Comparison of ENCODE assay signal across 20 mouse cellular contexts in the genomic region with DNA sequence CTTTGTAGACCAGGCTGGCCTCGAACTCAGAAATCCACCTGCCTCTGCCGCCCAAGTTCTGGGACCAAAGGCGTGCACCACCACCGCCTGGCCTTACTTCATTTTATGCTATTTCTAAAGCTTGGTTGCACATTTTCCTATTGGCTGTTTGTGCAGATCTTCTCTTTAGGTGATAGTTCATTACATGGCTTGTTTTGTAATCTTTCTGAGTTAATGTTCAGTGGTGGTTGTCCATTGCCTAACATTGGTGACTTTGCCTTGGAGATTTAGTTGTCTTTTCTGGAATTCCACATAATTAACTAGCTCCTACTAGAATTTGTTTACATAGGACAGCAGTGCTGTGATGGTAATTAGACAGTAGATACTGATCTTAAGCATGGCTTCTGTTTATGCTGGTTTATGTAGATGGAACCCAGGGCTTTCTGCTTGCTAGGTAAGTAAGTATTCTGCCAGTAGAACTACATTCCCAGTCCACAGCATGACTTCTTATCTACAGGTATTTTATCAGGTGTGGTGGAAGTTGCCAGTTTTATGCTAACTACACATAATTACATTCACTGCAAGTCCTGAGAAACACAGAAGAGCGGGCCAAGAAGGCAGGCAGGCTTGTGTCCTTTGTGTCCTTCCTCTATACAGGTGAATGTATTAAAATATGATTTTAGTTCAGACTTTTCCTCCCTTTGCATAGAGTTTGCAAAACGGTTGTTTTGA. TPM values are rescaled to one million over a fixed set of nuclear protein-coding genes. Genes with fewer than 3 reads are reported as not detected.
DNase-seq lines count a peak whose midpoint lies in the region; ATAC-seq and TF ChIP-seq lines count a peak whose summit lies in the region.
"Had no signal": no experiment of that assay in that cellular context is flagged by ENCODE, and none has a peak within 500 bp of the region (broad histone marks: within the 10 kb centered on the region; RNA-seq: fewer than 3 reads in every experiment).

No protein-coding gene starts in this region.

- no peaks in the 10 kb centered on the region for H3K27me3 ChIP-seq in cerebellum, adult 2 months (ENCODE audit: control insufficient read depth, insufficient read depth, low read length)
- H3K27me3 ChIP-seq in kidney, embryonic 15.5 days, result no peaks in the 10 kb centered on the region
- H3K27me3 ChIP-seq: embryonic facial prominence, embryonic 13.5 days; forebrain, embryonic 12.5 days; hindbrain, embryonic 15.5 days had no signal

- 95% methylated on average over 6 of the region's 6 CpGs for WGBS in cerebellum, adult 2 months
- 89% methylated on average over 6 of the region's 6 CpGs for WGBS in kidney, embryonic 15.5 days

- ATAC-seq in kidney, embryonic 15.5 days (replicated peaks; ENCODE audit: low FRiP score), result no peak
- ATAC-seq in inflammation-experienced regulatory T-cells, adult 6 months, result no peak

- 0 out of 2 replicates have a peak, but pooled peaks cover 2% of the 10 kb centered on the region for H3K36me3 ChIP-seq in kidney, embryonic 15.5 days
- H3K36me3 ChIP-seq: embryonic facial prominence, embryonic 13.5 days; forebrain, embryonic 12.5 days; hindbrain, embryonic 15.5 days; midbrain, embryonic 10.5 days had no signal

- H3K9ac ChIP-seq in kidney, embryonic 15.5 days, result no peak overlapping the region
- H3K9ac ChIP-seq: embryonic facial prominence, embryonic 13.5 days; forebrain, embryonic 12.5 days; hindbrain, embryonic 15.5 days; lung, embryonic 14.5 days had no signal

- no peak for TF ChIP-seq POLR2A in cerebellum, adult 2 months (IDR thresholded peaks at IDR 0.05; ENCODE audit: borderline replicate concordance, insufficient read depth, low read length)

- no peak for TF ChIP-seq CTCF in cerebellum, adult 2 months (IDR thresholded peaks at IDR 0.05; ENCODE audit: borderline replicate concordance, insufficient read depth, low read depth, low read length)

- DNase-seq in cerebellum, adult 9-10 months, result peak; percentile 0
- no peak for DNase-seq in cerebellum, adult 2 months
- DNase-seq in kidney, adult 8-10 months, result peak; percentile 25 to 77
- DNase-seq in adipocyte (ENCODE audit: low spot score), result peak; percentile 66
- DNase-seq in kidney, postnatal 14 days, result peak; percentile 35
- no peak for DNase-seq in urinary bladder, adult 18-20 months (ENCODE audit: low spot score in 2 of 2)
- DNase-seq: cerebellum, adult 11-12 months; cerebellum, postnatal 25 days; gastrocnemius, postnatal 36 days; heart, postnatal 4 days; lung, embryonic 14.5 days; lung, postnatal 36 days; thymus, postnatal 14 days had no signal

- no peak overlapping the region for H3K4me3 ChIP-seq in cerebellum, adult 2 months (replicated peaks; ENCODE audit: insufficient read depth, low read depth, low read length)
- no peak overlapping the region for H3K4me3 ChIP-seq in kidney, embryonic 15.5 days (replicated peaks)
- H3K4me3 ChIP-seq: embryonic facial prominence, embryonic 13.5 days; erythroblast, embryonic 14.5 days; forebrain, embryonic 12.5 days; hindbrain, embryonic 15.5 days; midbrain, embryonic 10.5 days had no signal

- H3K27ac ChIP-seq in cerebellum, adult 2 months (ENCODE audit: insufficient read depth, low read length), result no peak overlapping the region
- H3K27ac ChIP-seq in kidney, embryonic 15.5 days, result no peak overlapping the region
- H3K27ac ChIP-seq: embryonic facial prominence, embryonic 13.5 days; forebrain, embryonic 12.5 days; hindbrain, embryonic 15.5 days; midbrain, embryonic 10.5 days had no signal

- H3K9me3 ChIP-seq in kidney, embryonic 15.5 days (replicated peaks), result no peaks in the 10 kb centered on the region
- H3K9me3 ChIP-seq: embryonic facial prominence, embryonic 13.5 days; forebrain, embryonic 12.5 days; hindbrain, embryonic 15.5 days; midbrain, embryonic 10.5 days had no signal

- H3K4me2 ChIP-seq in kidney, embryonic 15.5 days, result no peak overlapping the region
- H3K4me2 ChIP-seq: embryonic facial prominence, embryonic 13.5 days; forebrain, embryonic 12.5 days; hindbrain, embryonic 15.5 days; lung, embryonic 14.5 days had no signal

- no peaks in the 10 kb centered on the region for H3K4me1 ChIP-seq in cerebellum, adult 2 months (ENCODE audit: control insufficient read depth, insufficient read depth, low read length)
- H3K4me1 ChIP-seq in kidney, embryonic 15.5 days, result peaks cover 3% of the 10 kb centered on the region; the same call in 1 of the 2 replicates
- H3K4me1 ChIP-seq: forebrain, embryonic 12.5 days had no signal

RNA-seq across cellular contexts. Expression of a gene that starts 53.1 kb away (rescaled TPM):
- polyA plus RNA-seq in cerebellum, adult 2 months (2012; rRNA removed), result 64.3 and 67.4 TPM in 2 replicates
- polyA plus RNA-seq in kidney, embryonic 15.5 days (2015; fragmentation: Nextera tagmentation; extraction: Ambion mirVana), result 65.1 and 71.8 TPM in 2 replicates
- polyA plus RNA-seq in inflammation-experienced regulatory T-cells, adult 6 months (2017; shearing (Covaris generic)), result 10 to 100 TPM; 21.3 to 26.0 (median 23.1) TPM

RNA-seq across cellular contexts. Expression of a gene that starts 54.4 kb away (rescaled TPM):
- polyA plus RNA-seq in cerebellum, adult 2 months (2012; rRNA removed), result 88.0 and 95.2 TPM in 2 replicates
- 10.0 and 10.8 TPM in 2 replicates for polyA plus RNA-seq in kidney, embryonic 15.5 days (2015; fragmentation: Nextera tagmentation; extraction: Ambion mirVana)
- polyA plus RNA-seq in inflammation-experienced regulatory T-cells, adult 6 months (2017; shearing (Covaris generic)), result under 1 TPM in 2 of 3 experiments, not detected in 1; 0.08 to 0.24 TPM
- polyA plus RNA-seq: erythroblast, embryonic 14.5 days had no signal

Comparison
In these comparisons a context has a peak if more than half of its experiments do, and no peak if none do; other contexts are left out.
1. DNase-seq: peak in cerebellum, adult 9-10 months (single experiment), kidney, adult 8-10 months (2 of 2), adipocyte (single experiment) and kidney, postnatal 14 days (single experiment); none in cerebellum, adult 2 months (0 of 2) and urinary bladder, adult 18-20 months (0 of 2).